Mouse (Mus musculus) hindbrain, postnatal 0 days (tissue): Measurements from ENCODE around the gene Clpsl2. TPM values are rescaled to one million over a fixed set of nuclear protein-coding genes. Genes with fewer than 3 reads are reported as not detected.

ENCODE experiments used
- ATAC-seq: fragments of 200-750 bp; cut with Nextera tagmentation; 2 replicates; pipeline ENCODE4 v1.8.0; 2017; ENCODE audit warnings: mild to moderate bottlenecking, moderate TSS enrichment, moderate library complexity
- DNase-seq: peaks from one replicate; pipeline ENCODE4 v3.0.0-alpha.2; 2015; ENCODE audit warnings: low spot score
- H3K27ac ChIP-seq: fragments of 300-500 bp; sonication (generic); 2 replicates; pipeline ENCODE4 v1.5.1; 2014; ENCODE audit warnings: mild to moderate bottlenecking
- H3K27me3 ChIP-seq: fragments of 300-500 bp; sonication (generic); 2 replicates; pipeline ENCODE4 v1.6.1; 2014; ENCODE audit warnings: low read length, mixed read lengths; ENCODE audit not compliant: insufficient read depth
- H3K36me3 ChIP-seq: fragments of 300-500 bp; sonication (generic); 2 replicates; pipeline ENCODE4 v1.6.1; 2014; ENCODE audit warnings: low read length, mixed read lengths; ENCODE audit not compliant: insufficient read depth
- H3K4me1 ChIP-seq: fragments of 300-500 bp; sonication (generic); 2 replicates; pipeline ENCODE4 v1.6.1; 2014; ENCODE audit warnings: antibody characterized with exemption, low read length, mixed read lengths; ENCODE audit not compliant: insufficient read depth
- H3K4me2 ChIP-seq: fragments of 300-500 bp; sonication (generic); 2 replicates; pipeline ENCODE4 v1.6.1; 2014; ENCODE audit warnings: low read depth, mild to moderate bottlenecking, low read length, moderate library complexity, mixed read lengths
- H3K4me3 ChIP-seq: fragments of 300-500 bp; sonication (generic); 2 replicates; pipeline ENCODE4 v1.5.1; 2014; ENCODE audit warnings: low read length
- H3K9ac ChIP-seq: fragments of 300-500 bp; sonication (generic); replicated peaks from 2 replicates; pipeline ENCODE4 v1.6.1; 2014; ENCODE audit warnings: mild to moderate bottlenecking, low read length, moderate library complexity, mixed read lengths
- H3K9me3 ChIP-seq: fragments of 300-500 bp; sonication (generic); 2 replicates; pipeline ENCODE4 v1.6.1; 2016; ENCODE audit warnings: low read length, mixed read lengths
- CTCF ChIP-seq: IDR thresholded peaks from 2 replicates; pipeline ENCODE4 v1.5.1; 2016; ENCODE audit warnings: antibody characterized with exemption, control low read depth, low read depth
- WGBS: fragments of 180-500 bp; shearing (Covaris S2); extraction: QIAGEN DNeasy Blood & Tissue Kit; methylation state at CpG from one replicate; pipeline ENCODE4 v1.1.7; 2014; 5-methylcytosine and 5-hydroxymethylcytosine counted together
- polyA plus RNA-seq: library from polyadenylated mRNA; unstranded; fragments of >200 nt; fragmentation: Nextera tagmentation; extraction: Ambion mirVana; gene quantifications from 2 replicates; pipeline ENCODE4 v1.2.1, GENCODE M21; 2015
- total RNA-seq: library from RNA; depleted of rRNA; stranded (reverse); fragments of >200 nt; gene quantifications from 2 replicates; pipeline ENCODE4 v1.2.3, GENCODE M21; 2014; rRNA removed

The Clpsl2 gene
- total RNA-seq: not detected in 2 replicates
- not detected in 2 replicates for polyA plus RNA-seq

DNA sequence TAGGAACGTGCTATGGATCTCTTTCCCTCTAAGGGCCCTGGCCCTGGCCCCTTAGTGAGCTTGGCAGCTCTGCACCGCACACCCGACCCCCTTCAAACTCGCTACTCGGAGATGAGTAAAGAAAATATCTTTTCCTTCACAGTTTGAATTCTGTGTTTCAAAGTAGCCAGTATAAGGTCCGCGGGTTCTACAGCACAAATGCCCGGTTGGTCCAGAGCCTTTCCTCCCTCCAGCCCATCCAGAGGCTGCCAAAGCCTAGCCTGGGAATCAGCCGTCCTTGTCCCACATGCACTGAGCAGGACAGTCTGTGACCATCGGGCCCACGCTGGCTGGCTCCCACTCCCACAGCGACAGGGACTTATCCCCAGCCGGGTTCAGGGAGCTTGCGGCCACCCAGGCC is at the start of gene Clpsl2:
Gene Clpsl2, plus strand, starts transcription at position 301 of the 400 bp plus-strand sequence.
- no peak within 1 kb of the TSS for H3K4me2 ChIP-seq
- 76% methylated on average over 14 of the region's 14 CpGs for WGBS
- DNase-seq (no peak), ATAC-seq (no peak)
- H3K9me3 ChIP-seq: no peaks in the 10 kb centered on the region
- H3K4me3 ChIP-seq: no peak within 1 kb of the TSS
- H3K27ac ChIP-seq: no peak within 1 kb of the TSS
- no peaks in the 10 kb centered on the region for H3K36me3 ChIP-seq
- no peaks in the 10 kb centered on the region for H3K27me3 ChIP-seq
- no peaks in the 10 kb centered on the region for H3K4me1 ChIP-seq
- no peak within 1 kb of the TSS for H3K9ac ChIP-seq
- no peak for TF ChIP-seq CTCF

DNA sequence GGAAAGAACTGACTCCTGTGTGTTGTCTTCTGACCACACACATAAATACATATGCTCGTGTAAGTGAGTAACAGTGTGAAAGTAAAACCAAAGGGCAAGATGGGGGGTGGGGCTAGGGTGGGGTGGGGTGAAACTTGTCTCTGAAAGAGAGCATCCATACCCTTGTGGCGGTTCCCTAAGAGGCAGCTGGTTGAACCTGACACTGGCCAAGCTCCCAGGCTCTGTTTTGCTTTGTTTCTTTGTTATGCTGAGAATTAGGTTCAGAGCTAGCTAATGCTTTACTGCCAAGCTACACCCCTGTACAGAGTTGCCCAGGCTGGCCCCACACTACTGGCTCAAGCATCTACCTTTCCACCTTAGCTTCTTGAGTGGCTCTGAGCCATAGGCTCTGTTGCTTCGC is 48.7 kb upstream of the Clpsl2 start:
- H3K4me1 ChIP-seq: no peaks in the 10 kb centered on the region
- H3K4me2 ChIP-seq: no peak overlapping the region
- no peaks in the 10 kb centered on the region for H3K9me3 ChIP-seq
- no peaks in the 10 kb centered on the region for H3K36me3 ChIP-seq
- H3K4me3 ChIP-seq: no peak overlapping the region
- H3K27me3 ChIP-seq: no peaks in the 10 kb centered on the region
- TF ChIP-seq CTCF: no peak
- no peak for DNase-seq
- no peak for ATAC-seq
- no peak overlapping the region for H3K9ac ChIP-seq
- no peak overlapping the region for H3K27ac ChIP-seq
- WGBS: 81% methylated on average over 3 of the region's 3 CpGs

DNA sequence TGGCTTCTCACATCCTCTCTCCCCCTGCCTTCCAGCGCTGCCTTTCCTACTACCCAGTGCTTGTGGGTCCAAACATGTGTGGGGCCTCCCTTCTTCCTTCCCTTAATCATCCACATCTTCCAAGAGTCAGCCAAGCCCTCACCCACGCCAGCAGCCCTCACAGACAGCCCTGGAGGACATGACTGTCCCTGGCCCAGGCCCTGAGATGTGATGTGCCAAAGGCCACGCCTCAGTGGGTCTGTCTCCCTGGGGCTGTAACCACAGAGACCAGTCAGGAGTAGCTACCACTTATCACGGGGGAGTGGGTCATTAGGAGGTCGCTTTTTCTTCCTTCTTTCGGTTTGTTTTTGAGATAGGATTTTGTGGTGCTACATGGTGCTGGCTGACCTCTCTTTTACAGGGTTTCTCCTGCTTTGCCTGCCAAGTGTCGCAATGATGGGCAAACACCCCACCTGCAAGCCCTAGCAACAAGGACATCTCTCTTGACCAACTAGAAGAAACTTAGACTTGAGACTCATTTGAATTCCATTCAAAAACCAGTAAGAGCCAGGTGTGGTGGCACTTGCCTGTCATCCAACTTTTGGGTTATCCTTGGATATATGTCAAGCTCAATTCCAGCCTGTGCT is 46.9 kb upstream of the Clpsl2 start:
- Histone ChIP-seq H3K27ac (no peak overlapping the region), H3K9me3 (no peaks in the 10 kb centered on the region), H3K4me2 (no peak overlapping the region), H3K36me3 (no peaks in the 10 kb centered on the region), H3K4me3 (no peak overlapping the region), H3K4me1 (no peaks in the 10 kb centered on the region), H3K9ac (no peak overlapping the region), H3K27me3 (no peaks in the 10 kb centered on the region)
- WGBS: 66% methylated on average over 7 of the region's 7 CpGs
- no peak for TF ChIP-seq CTCF
- DNase-seq (no peak), ATAC-seq (no peak)

DNA sequence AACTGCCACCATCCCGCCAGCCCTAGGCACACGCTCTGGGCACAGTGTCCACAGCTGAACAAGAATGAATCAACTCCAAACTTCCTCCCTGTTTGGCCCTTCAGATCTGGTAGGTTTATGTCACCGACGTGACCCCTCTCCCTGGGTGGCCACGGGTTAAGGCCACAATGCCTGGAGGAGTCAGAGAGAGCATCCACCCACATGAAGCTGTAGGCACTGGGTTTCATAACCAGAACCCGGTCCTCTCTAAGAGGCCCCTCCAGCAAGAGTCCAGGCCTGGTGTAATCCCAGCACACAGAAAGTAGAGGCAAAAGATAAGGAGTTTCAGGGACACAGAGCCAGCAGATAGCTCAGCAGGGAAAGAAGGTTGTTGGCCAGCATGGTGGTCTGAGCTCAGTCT is 45.0 kb upstream of the Clpsl2 start:
- ATAC-seq: no peak
- no peak for TF ChIP-seq CTCF
- no peak for DNase-seq
- Histone ChIP-seq H3K4me2 (no peak overlapping the region), H3K9me3 (no peaks in the 10 kb centered on the region), H3K4me1 (no peaks in the 10 kb centered on the region), H3K4me3 (no peak overlapping the region), H3K9ac (no peak overlapping the region), H3K27ac (no peak overlapping the region), H3K36me3 (no peaks in the 10 kb centered on the region), H3K27me3 (no peaks in the 10 kb centered on the region)
- WGBS: 73% methylated on average over 6 of the region's 6 CpGs

DNA sequence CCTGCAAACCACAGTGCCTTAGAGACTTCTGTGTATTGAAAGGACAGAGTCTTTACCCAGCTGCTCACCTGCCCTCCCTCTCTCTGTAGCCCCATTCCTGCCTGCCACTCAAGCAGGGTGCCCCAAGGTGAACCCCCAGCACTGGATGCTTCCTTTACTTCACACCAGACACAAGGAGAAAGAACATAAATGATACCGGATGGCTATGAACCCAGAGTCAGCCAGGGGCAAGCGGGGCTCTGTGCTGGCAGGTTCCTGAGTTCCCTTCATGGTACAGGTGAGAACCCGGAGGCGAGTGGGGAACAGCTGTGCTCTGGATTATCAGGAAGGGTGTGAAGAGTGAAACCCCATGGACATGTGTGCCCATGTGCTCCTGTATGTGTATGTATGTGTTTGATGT is 43.6 kb upstream of the Clpsl2 start:
- 91% methylated on average over 4 of the region's 4 CpGs for WGBS

DNA sequence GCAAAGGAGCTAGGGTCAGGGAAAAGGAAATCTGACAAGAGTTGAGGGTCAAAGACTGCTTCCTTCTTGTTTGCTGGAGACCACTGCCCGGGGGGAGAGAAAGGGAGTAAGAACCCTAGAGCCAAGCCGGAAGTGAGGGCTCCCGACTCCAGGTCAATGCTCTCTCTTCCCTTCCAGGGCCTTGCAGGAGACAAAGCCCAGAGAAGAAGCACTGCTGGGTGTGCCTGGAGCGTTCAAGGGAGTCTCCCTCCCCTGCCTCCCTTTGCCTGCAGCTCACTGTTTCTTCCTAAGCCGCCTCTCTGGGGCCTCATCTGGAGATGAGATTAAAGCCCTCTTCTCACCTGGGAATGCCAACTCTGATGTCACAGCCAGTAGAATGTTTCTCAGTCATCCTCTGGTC is 42.3 kb upstream of the Clpsl2 start:
- no peak overlapping the region for H3K27ac ChIP-seq
- DNase-seq: no peak
- 30% methylated on average over 5 of the region's 5 CpGs for WGBS
- H3K4me2 ChIP-seq: no peak overlapping the region
- H3K9ac ChIP-seq: no peak overlapping the region
- H3K27me3 ChIP-seq: no peaks in the 10 kb centered on the region
- no peaks in the 10 kb centered on the region for H3K9me3 ChIP-seq
- no peak for ATAC-seq
- H3K4me1 ChIP-seq: 0 out of 2 replicates have a peak, but pooled peaks cover 6% of the 10 kb centered on the region
- H3K4me3 ChIP-seq: no peak overlapping the region
- H3K36me3 ChIP-seq: no peaks in the 10 kb centered on the region
- no peak for TF ChIP-seq CTCF

More for the DNA sequence above, 43.6 kb upstream of the Clpsl2 start:
- Histone ChIP-seq H3K27me3 (no peaks in the 10 kb centered on the region), H3K9me3 (no peaks in the 10 kb centered on the region), H3K36me3 (no peaks in the 10 kb centered on the region), H3K9ac (no peak overlapping the region), H3K27ac (no peak overlapping the region), H3K4me2 (no peak overlapping the region), H3K4me3 (no peak overlapping the region), H3K4me1 (0 out of 2 replicates have a peak, but pooled peaks cover 1% of the 10 kb centered on the region)
- no peak for TF ChIP-seq CTCF
- ATAC-seq (no peak), DNase-seq (no peak)

DNA sequence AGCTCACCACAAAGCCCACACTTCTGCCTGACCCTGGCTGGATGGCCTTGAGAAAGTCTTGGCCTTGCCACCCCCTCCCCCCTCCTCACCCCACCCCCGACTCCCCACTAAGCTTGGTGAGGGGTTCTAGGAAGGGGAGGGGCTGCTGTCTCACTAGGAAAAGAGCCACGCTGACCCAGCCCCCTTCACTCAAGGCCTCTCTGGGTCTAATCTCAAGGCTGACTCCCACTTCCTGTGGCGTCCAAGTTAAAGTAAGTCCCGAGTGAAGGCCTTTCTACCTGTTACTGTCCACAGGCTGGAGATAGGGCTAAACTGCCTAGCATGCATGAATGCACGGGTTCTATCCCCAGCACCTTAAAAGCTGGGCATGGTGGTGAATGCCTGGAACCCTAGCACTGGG is 41.7 kb upstream of the Clpsl2 start:
- WGBS: 38% methylated on average over 5 of the region's 5 CpGs
- TF ChIP-seq CTCF: no peak
- ATAC-seq: no peak

More for the DNA sequence above, 41.7 kb upstream of the Clpsl2 start:
- Histone ChIP-seq H3K4me3 (no peak overlapping the region), H3K9me3 (no peaks in the 10 kb centered on the region), H3K9ac (no peak overlapping the region), H3K27me3 (no peaks in the 10 kb centered on the region), H3K4me1 (0 out of 2 replicates have a peak, but pooled peaks cover 6% of the 10 kb centered on the region), H3K4me2 (no peak overlapping the region), H3K27ac (no peak overlapping the region), H3K36me3 (no peaks in the 10 kb centered on the region)
- no peak for DNase-seq
